Mouse (Mus musculus) spleen, adult 2 months (tissue): ENCODE measurements around the gene Unc5c.

Source experiments
- CTCF ChIP-seq: fragments of 200-500 bp; IDR thresholded peaks from 2 replicates; pipeline ENCODE4 v1.5.1; 2011; ENCODE audit warnings: mild to moderate bottlenecking, inconsistent platforms; ENCODE audit not compliant: insufficient read depth, insufficient read length, insufficient replicate concordance; ENCODE audit errors: extremely low read depth
- POLR2A ChIP-seq: fragments of 200-500 bp; IDR thresholded peaks from 2 replicates; pipeline ENCODE4 v1.6.1; 2011; ENCODE audit warnings: low read depth, low read length, inconsistent platforms

- TF ChIP-seq CTCF: no peak
- TF ChIP-seq POLR2A: no peak
Measured at GRCm38 (mm10) chr3:141804133-141804532, 339.1 kb downstream of the Unc5c start.
